Comparison of ENCODE assay signal across 8 mouse cellular contexts in the genomic region with DNA sequence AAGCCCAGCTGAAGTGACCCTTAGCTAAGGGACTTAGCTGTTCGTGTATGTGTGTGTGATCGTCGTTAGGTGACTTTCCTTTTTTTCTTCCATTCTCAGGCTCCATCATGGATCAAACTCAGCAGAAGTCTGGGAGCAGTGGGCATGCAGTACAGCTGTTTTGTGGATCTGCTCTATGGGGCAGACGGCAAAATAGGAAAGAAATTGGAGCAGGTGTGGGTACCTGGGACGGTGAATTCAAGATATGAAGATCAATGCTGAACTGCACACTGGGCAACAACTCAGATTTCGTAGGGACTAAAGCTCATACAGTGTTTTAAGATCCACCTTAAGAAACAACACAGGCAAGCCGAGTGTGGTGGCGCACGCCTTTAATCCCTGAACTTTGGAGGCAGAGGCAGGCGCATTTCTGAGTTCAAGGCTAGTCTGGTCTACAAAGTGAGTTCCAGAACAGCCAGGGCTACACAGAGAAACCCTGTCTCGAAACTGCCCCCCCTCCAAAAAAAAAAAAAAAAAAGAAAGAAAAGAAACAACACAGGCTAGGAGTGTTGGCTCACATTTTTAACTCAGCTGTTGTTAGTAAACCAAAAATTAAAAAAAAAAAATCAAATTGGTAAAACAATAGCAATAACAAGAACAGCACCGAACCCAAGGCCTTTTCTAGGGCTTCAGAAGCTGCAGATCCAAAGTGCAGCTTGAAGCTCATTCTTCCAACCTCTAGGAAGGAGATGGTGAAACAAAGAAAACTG. TPM values are rescaled to one million over a fixed set of nuclear protein-coding genes. Genes with fewer than 3 reads are reported as not detected.
DNase-seq lines count a peak whose midpoint lies in the region; ATAC-seq and TF ChIP-seq lines count a peak whose summit lies in the region.

No protein-coding gene starts in this region.

- TF ChIP-seq CTCF in cortical plate, adult 2 months (IDR thresholded peaks at IDR 0.05; ENCODE audit: extremely low read depth, insufficient read depth, low read length) = no peak

- no peak for TF ChIP-seq POLR2A in cortical plate, adult 2 months (IDR thresholded peaks at IDR 0.05; ENCODE audit: extremely low read depth, insufficient read depth, low read length)

- no peak for ATAC-seq in heart, embryonic 12.5 days (ENCODE audit: insufficient number of reproducible peaks, low FRiP score)
- ATAC-seq in hindbrain, embryonic 11.5 days (ENCODE audit: low FRiP score) = peak; percentile 17; the same call in 1 of the 2 replicates

- H3K27ac ChIP-seq in heart, embryonic 12.5 days (ENCODE audit: poor library complexity, severe bottlenecking) = no peak overlapping the region
- no peak overlapping the region for H3K27ac ChIP-seq in cortical plate, adult 2 months (ENCODE audit: insufficient read depth, low read length)
- H3K27ac ChIP-seq in hindbrain, embryonic 11.5 days (ENCODE audit: low read depth, low read length) = no peak overlapping the region
- no peak overlapping the region for H3K27ac ChIP-seq in macrophage

- WGBS in heart, embryonic 12.5 days = 83% methylated on average over 12 of the region's 12 CpGs
- 84% methylated on average over 12 of the region's 12 CpGs for WGBS in hindbrain, embryonic 11.5 days
- WGBS in macrophage (ENCODE audit: missing documents) = 84% methylated on average over 11 of the region's 12 CpGs

- DNase-seq in heart, postnatal 14 days = no peak
- no peak for DNase-seq in hindbrain, embryonic 11.5 days (ENCODE audit: low spot score)
- DNase-seq in thymus, postnatal 4 days = no peak
- DNase-seq in urinary bladder, postnatal 4 days (ENCODE audit: low spot score in 2 of 2) = no peak
- DNase-seq in cerebellum, postnatal 4 days (ENCODE audit: low spot score in 2 of 2) = no peak

- H3K4me1 ChIP-seq in heart, embryonic 12.5 days (replicated peaks) = peaks cover 5% of the 10 kb centered on the region
- no peaks in the 10 kb centered on the region for H3K4me1 ChIP-seq in cortical plate, adult 2 months (ENCODE audit: control insufficient read depth, insufficient read depth, low read length)
- H3K4me1 ChIP-seq in hindbrain, embryonic 11.5 days (replicated peaks; ENCODE audit: control insufficient read depth, insufficient read depth, low read length) = no peaks in the 10 kb centered on the region

- intact Hi-C loops in heart, postnatal 14 days (cut with DNase I) = loop anchor here (5.0 kb wide), 1 partner anchor 48 kb away; no protein-coding TSS in a partner anchor

- H3K27me3 ChIP-seq in heart, embryonic 12.5 days (replicated peaks) = no peaks in the 10 kb centered on the region
- no peaks in the 10 kb centered on the region for H3K27me3 ChIP-seq in hindbrain, embryonic 11.5 days (ENCODE audit: control insufficient read depth, insufficient read depth, low read length)

- H3K9ac ChIP-seq in heart, embryonic 12.5 days = peak overlapping the region; percentile 42; the same call in 1 of the 2 replicates
- peak overlapping the region; percentile 25; the same call in 1 of the 2 replicates for H3K9ac ChIP-seq in hindbrain, embryonic 11.5 days (ENCODE audit: low read depth, low read length)

- peak overlapping the region; percentile 93 for H3K4me3 ChIP-seq in heart, embryonic 12.5 days
- peak overlapping the region; percentile 54; the same call in 1 of the 2 replicates for H3K4me3 ChIP-seq in cortical plate, adult 2 months (ENCODE audit: insufficient read depth, low read length)
- H3K4me3 ChIP-seq in hindbrain, embryonic 11.5 days (ENCODE audit: low read depth, low read length) = peak overlapping the region; percentile 17
- H3K4me3 ChIP-seq in macrophage (ENCODE audit: inconsistent target) = peak overlapping the region; percentile 87; the same call in 1 of the 2 replicates

- H3K36me3 ChIP-seq in heart, embryonic 12.5 days = no peaks in the 10 kb centered on the region
- no peaks in the 10 kb centered on the region for H3K36me3 ChIP-seq in hindbrain, embryonic 11.5 days (ENCODE audit: control insufficient read depth, insufficient read depth, low read length)
- no peaks in the 10 kb centered on the region for H3K36me3 ChIP-seq in macrophage (ENCODE audit: inconsistent target)

- H3K9me3 ChIP-seq in heart, embryonic 12.5 days (replicated peaks) = no peaks in the 10 kb centered on the region; the same call in 1 of the 2 replicates
- H3K9me3 ChIP-seq in hindbrain, embryonic 11.5 days (ENCODE audit: control insufficient read depth, low read length) = no peaks in the 10 kb centered on the region

- peaks cover 38% of the 10 kb centered on the region for H3K79me2 ChIP-seq in macrophage (ENCODE audit: inconsistent target)

- peak overlapping the region; percentile 46 for H3K4me2 ChIP-seq in heart, embryonic 12.5 days
- H3K4me2 ChIP-seq in hindbrain, embryonic 11.5 days (replicated peaks; ENCODE audit: low read depth, low read length) = peak overlapping the region; percentile 22; the same call in 1 of the 2 replicates

RNA-seq across cellular contexts. Expression of a gene that starts 0.7 kb away (rescaled TPM):
- polyA plus RNA-seq in heart, embryonic 12.5 days (2016; fragmentation: Nextera tagmentation; extraction: Ambion mirVana) = 46.8 and 47.0 TPM in 2 replicates
- total RNA-seq in heart, postnatal 14 days (2021) = 10 to 100 TPM; 10.3 TPM
- polyA plus RNA-seq in cortical plate, adult 2 months (2012; rRNA removed) = 14.0 and 15.5 TPM in 2 replicates
- 90.3 and 92.3 TPM in 2 replicates for polyA plus RNA-seq in hindbrain, embryonic 11.5 days (2014; fragmentation: Nextera tagmentation; extraction: Ambion mirVana)
- total RNA-seq in macrophage (2018; cell fraction: chromatin; rRNA removed) = 10 to 100 TPM; 14.5 to 76.2 (median 42.4) TPM
- 10 to 100 TPM; 17.2 to 28.0 (median 21.3) TPM for total RNA-seq in macrophage (2018; cell fraction: cytosol; rRNA removed)
- 10 to 100 TPM; 12.6 to 63.4 (median 31.5) TPM for total RNA-seq in macrophage (2018; cell fraction: nucleus; rRNA removed)
- 20.2 to 25.7 TPM (median 22.1 TPM) in 3 replicates for polyA plus RNA-seq in macrophage (2018)

Comparison
In these comparisons a context has a peak if more than half of its experiments do, and no peak if none do; other contexts are left out.
1. H3K4me3 ChIP-seq: peak in every context shown above with its lines; median percentile 93 in heart, embryonic 12.5 days; 87 in macrophage; 54 in cortical plate, adult 2 months; 17 in hindbrain, embryonic 11.5 days.